Mouse (Mus musculus) C2C12 (cell line): ENCODE measurements around the gene Cebpe. TPM values are rescaled to one million over a fixed set of nuclear protein-coding genes. Genes with fewer than 3 reads are reported as not detected.

Experiments used
- H3K27me3 ChIP-seq: one replicate; pipeline ENCODE4 v1.6.1; 2011; ENCODE audit not compliant: control insufficient read depth, insufficient read depth, insufficient read length
- H3K36me3 ChIP-seq: one replicate; pipeline ENCODE4 v1.6.1; 2011; ENCODE audit not compliant: control insufficient read depth, insufficient read depth
- H3K4me3 ChIP-seq: one replicate; pipeline ENCODE4 v1.5.1; 2011; ENCODE audit warnings: mild to moderate bottlenecking, control low read depth; ENCODE audit not compliant: poor library complexity, insufficient read depth, severe bottlenecking
- H3K79me2 ChIP-seq: one replicate; pipeline ENCODE4 v1.6.1; 2011; ENCODE audit not compliant: control insufficient read depth, insufficient read depth
- H3K79me3 ChIP-seq: one replicate; pipeline ENCODE4 v1.6.1; 2011; ENCODE audit warnings: low read depth, control low read depth
- H3ac ChIP-seq: one replicate; pipeline ENCODE3; 2011; ENCODE audit warnings: low read depth; ENCODE audit not compliant: control insufficient read depth, insufficient read length
- CEBPB ChIP-seq: IDR thresholded peaks from one replicate; pipeline ENCODE4 v1.6.1; 2011; ENCODE audit warnings: low read depth, mild to moderate bottlenecking, control low read depth, moderate library complexity
- CTCF ChIP-seq: IDR thresholded peaks from one replicate; pipeline ENCODE4 v1.5.1; 2011; ENCODE audit not compliant: control insufficient read depth, insufficient read depth, insufficient read length
- FOSL1 ChIP-seq: IDR thresholded peaks from one replicate; pipeline ENCODE4 v1.8.0; 2011; ENCODE audit warnings: mild to moderate bottlenecking, low read length; ENCODE audit not compliant: poor library complexity, insufficient read depth, severe bottlenecking
- MAX ChIP-seq: IDR thresholded peaks from one replicate; pipeline ENCODE4 v1.6.1; 2011; ENCODE audit warnings: mild to moderate bottlenecking, control low read depth
- MYOD1 ChIP-seq: IDR thresholded peaks from one replicate; pipeline ENCODE4 v1.6.1; 2011; ENCODE audit warnings: low read depth; ENCODE audit not compliant: control insufficient read depth, insufficient read length
- MYOG ChIP-seq: IDR thresholded peaks from one replicate; pipeline ENCODE4 v1.6.1; 2011; ENCODE audit not compliant: control insufficient read depth, insufficient read length; ENCODE audit errors: extremely low read depth
- USF1 ChIP-seq: IDR thresholded peaks from one replicate; pipeline ENCODE4 v1.6.1; 2011; ENCODE audit warnings: low read depth, mild to moderate bottlenecking, control low read depth, moderate library complexity
- polyA plus RNA-seq: library from polyadenylated mRNA; unstranded; fragments of >200 nt; fragmentation: generic; extraction: Trizol; gene quantifications from one replicate; pipeline ENCODE4 v1.2.1, GENCODE M21; 2012; ENCODE audit warnings: missing spikeins

The Cebpe gene
- polyA plus RNA-seq, 1 experiment, result not detected

GRCm38 (mm10) chr14:54730305-54730704 is 18.3 kb upstream of the Cebpe start:
- H3K79me3 ChIP-seq, result no peaks in the 10 kb centered on the region
- no peaks in the 10 kb centered on the region for H3K36me3 ChIP-seq
- TF ChIP-seq FOSL1 (no peak), CEBPB (no peak)
- peaks cover 62% of the 10 kb centered on the region for H3K27me3 ChIP-seq
- H3K79me2 ChIP-seq, result no peaks in the 10 kb centered on the region
- no peak overlapping the region for H3K4me3 ChIP-seq
- no peak overlapping the region for H3ac ChIP-seq

- no peak overlapping the region for H3ac ChIP-seq
- no peaks in the 10 kb centered on the region for H3K36me3 ChIP-seq
- no peak for TF ChIP-seq USF1
- TF ChIP-seq MAX, result no peak
- no peak for TF ChIP-seq CTCF
- TF ChIP-seq MYOD1, result no peak
- TF ChIP-seq MYOG, result no peak
- TF ChIP-seq CEBPB, result no peak
- TF ChIP-seq FOSL1, result no peak
- no peak overlapping the region for H3K4me3 ChIP-seq
- H3K27me3 ChIP-seq, result peaks cover 59% of the 10 kb centered on the region
- no peaks in the 10 kb centered on the region for H3K79me3 ChIP-seq
- H3K79me2 ChIP-seq, result no peaks in the 10 kb centered on the region
Measured at GRCm38 (mm10) chr14:54728823-54729653, 17.1 kb upstream of the Cebpe start.

- TF ChIP-seq USF1, result no peak
- no peak for TF ChIP-seq MAX
- TF ChIP-seq MYOD1, result no peak
- TF ChIP-seq CEBPB, result no peak
- TF ChIP-seq CTCF, result no peak
- no peak for TF ChIP-seq FOSL1
- TF ChIP-seq MYOG, result no peak
- Histone ChIP-seq H3K79me3 (no peaks in the 10 kb centered on the region), H3K79me2 (no peaks in the 10 kb centered on the region), H3K36me3 (no peaks in the 10 kb centered on the region), H3ac (no peak overlapping the region), H3K27me3 (peaks cover 59% of the 10 kb centered on the region), H3K4me3 (no peak overlapping the region)
Measured at GRCm38 (mm10) chr14:54727565-54727964, 15.6 kb upstream of the Cebpe start.

DNA sequence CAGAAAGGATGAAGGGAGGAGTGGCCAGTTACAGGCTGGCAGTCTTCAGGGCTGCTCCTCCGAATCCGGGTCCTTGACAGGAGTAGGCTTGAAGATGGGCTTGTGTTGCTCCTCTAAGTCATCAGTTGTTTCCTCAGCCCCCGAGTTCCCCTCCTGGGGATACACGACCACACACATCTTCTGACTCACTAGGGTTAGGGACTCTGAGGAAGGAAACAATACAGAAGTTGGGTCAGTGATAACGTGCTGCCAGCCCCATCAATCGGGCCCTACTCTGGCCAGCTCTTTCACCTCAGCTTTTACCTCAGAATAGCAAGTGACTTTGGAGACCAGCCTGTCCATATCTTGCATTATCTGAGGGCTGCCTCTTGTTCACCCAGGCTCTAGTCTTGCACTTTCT is 12.1 kb upstream of the Cebpe start:
- Histone ChIP-seq H3K27me3 (peaks cover 45% of the 10 kb centered on the region), H3K79me2 (no peaks in the 10 kb centered on the region), H3K79me3 (no peaks in the 10 kb centered on the region), H3K4me3 (no peak overlapping the region), H3K36me3 (no peaks in the 10 kb centered on the region), H3ac (no peak overlapping the region)
- TF ChIP-seq MAX (no peak), USF1 (no peak), FOSL1 (no peak), MYOG (no peak), CEBPB (no peak), MYOD1 (no peak), CTCF (no peak)

DNA sequence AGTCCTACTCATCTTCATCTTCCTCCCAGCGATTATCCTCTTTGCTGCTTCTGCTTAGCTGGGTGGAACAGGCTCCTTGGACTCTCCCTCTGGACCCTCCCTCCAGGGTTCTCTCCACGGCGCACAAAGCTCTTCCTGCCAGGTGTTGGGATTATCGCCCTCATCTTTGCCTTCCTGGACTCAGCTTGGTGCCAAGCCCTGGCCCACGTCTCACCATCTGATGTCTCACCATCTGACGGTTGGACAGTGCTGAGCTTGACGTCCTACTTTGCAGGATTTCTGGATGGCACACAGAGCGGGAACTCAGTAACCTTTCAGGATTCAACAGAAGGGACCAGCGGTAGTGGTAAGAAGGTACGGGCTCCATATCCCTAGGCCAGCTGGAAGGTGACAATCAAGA is 9.7 kb upstream of the Cebpe start:
- no peaks in the 10 kb centered on the region for H3K79me2 ChIP-seq
- H3K36me3 ChIP-seq, result no peaks in the 10 kb centered on the region
- no peak overlapping the region for H3K4me3 ChIP-seq
- no peak overlapping the region for H3ac ChIP-seq
- no peaks in the 10 kb centered on the region for H3K79me3 ChIP-seq
- peaks cover 40% of the 10 kb centered on the region for H3K27me3 ChIP-seq
- TF ChIP-seq MYOG (no peak), FOSL1 (no peak), CTCF (no peak), USF1 (no peak), MYOD1 (no peak), CEBPB (no peak)

GRCm38 (mm10) chr14:54720654-54721350 is 8.8 kb upstream of the Cebpe start:
- Histone ChIP-seq H3K27me3 (peaks cover 43% of the 10 kb centered on the region), H3K79me3 (no peaks in the 10 kb centered on the region), H3ac (no peak overlapping the region), H3K4me3 (no peak overlapping the region), H3K79me2 (no peaks in the 10 kb centered on the region), H3K36me3 (no peaks in the 10 kb centered on the region)
- TF ChIP-seq CEBPB, result no peak
- no peak for TF ChIP-seq FOSL1
- TF ChIP-seq MYOG, result no peak
- no peak for TF ChIP-seq MYOD1
- no peak for TF ChIP-seq MAX
